Mouse (Mus musculus) urinary bladder, adult 2 months (tissue): ENCODE results near the gene Cyp46a1. TPM values are rescaled to one million over a fixed set of nuclear protein-coding genes. Genes with fewer than 3 reads are reported as not detected.
A peak's percentile ranks its signal among the peaks of the same experiment; 100 is the strongest.

Experiments used
- DNase-seq: peaks from one replicate; pipeline ENCODE4 v3.0.0; 2022; ENCODE audit warnings: low spot score
- polyA plus RNA-seq: library from polyadenylated mRNA; depleted of rRNA; stranded (reverse); fragments of >200 nt; gene quantifications from 2 replicates; pipeline ENCODE4 v1.2.3, GENCODE M21; 2012; rRNA removed

Cyp46a1 gene
- 7.4 and 8.3 TPM in 2 replicates for polyA plus RNA-seq

GRCm38 (mm10) chr12:108333895-108334445, at the start of gene Cyp46a1:
Gene Cyp46a1 (plus strand): TSS chr12:108334381.
- peak; percentile 97 for DNase-seq

- DNase-seq, result peak; percentile 19
These were observed 49.5 kb upstream of the Cyp46a1 start for GRCm38 (mm10) chr12:108284455-108285224.

- no peak for DNase-seq
These were observed 48.8 kb upstream of the Cyp46a1 start for GRCm38 (mm10) chr12:108285225-108286011.

- no peak for DNase-seq
These were observed 47.8 kb upstream of the Cyp46a1 start for GRCm38 (mm10) chr12:108286381-108286780.

- no peak for DNase-seq
These were observed 47.2 kb upstream of the Cyp46a1 start for GRCm38 (mm10) chr12:108287011-108287410.

GRCm38 (mm10) chr12:108288127-108288880, 45.9 kb upstream of the Cyp46a1 start:
- peak; percentile 32 for DNase-seq

GRCm38 (mm10) chr12:108292419-108292818, 41.8 kb upstream of the Cyp46a1 start:
- DNase-seq, result no peak

- peak; percentile 54 for DNase-seq
These were observed 41.2 kb upstream of the Cyp46a1 start for GRCm38 (mm10) chr12:108292957-108293356.

- no peak for DNase-seq
These were observed 39.6 kb upstream of the Cyp46a1 start for GRCm38 (mm10) chr12:108294620-108295019.

- no peak for DNase-seq
These were observed 37.1 kb upstream of the Cyp46a1 start for GRCm38 (mm10) chr12:108297033-108297432.

DNA sequence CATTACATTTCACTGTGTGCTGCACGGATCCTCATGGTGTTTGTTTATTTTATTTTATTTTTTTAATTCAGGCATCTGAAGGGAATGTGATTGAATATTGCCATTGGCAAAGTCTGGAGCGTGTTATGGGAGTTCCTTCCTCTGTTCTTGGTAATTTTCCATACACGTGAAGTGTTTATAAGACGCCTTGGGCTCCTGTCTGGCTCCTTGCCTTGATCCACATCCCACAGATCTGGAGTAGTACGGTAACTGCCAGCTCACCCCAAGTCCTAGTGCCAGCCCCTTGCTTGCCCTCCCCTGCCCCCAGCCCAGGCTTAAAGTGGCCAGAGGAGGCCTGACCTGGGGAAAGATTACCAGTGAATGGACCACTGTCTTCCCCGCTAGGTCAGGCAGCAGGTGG, 33.2 kb upstream of the Cyp46a1 start:
- DNase-seq, result no peak

GRCm38 (mm10) chr12:108303778-108304365, 30.3 kb upstream of the Cyp46a1 start:
- no peak for DNase-seq

GRCm38 (mm10) chr12:108305172-108305571, 29.0 kb upstream of the Cyp46a1 start:
- no peak for DNase-seq

DNA sequence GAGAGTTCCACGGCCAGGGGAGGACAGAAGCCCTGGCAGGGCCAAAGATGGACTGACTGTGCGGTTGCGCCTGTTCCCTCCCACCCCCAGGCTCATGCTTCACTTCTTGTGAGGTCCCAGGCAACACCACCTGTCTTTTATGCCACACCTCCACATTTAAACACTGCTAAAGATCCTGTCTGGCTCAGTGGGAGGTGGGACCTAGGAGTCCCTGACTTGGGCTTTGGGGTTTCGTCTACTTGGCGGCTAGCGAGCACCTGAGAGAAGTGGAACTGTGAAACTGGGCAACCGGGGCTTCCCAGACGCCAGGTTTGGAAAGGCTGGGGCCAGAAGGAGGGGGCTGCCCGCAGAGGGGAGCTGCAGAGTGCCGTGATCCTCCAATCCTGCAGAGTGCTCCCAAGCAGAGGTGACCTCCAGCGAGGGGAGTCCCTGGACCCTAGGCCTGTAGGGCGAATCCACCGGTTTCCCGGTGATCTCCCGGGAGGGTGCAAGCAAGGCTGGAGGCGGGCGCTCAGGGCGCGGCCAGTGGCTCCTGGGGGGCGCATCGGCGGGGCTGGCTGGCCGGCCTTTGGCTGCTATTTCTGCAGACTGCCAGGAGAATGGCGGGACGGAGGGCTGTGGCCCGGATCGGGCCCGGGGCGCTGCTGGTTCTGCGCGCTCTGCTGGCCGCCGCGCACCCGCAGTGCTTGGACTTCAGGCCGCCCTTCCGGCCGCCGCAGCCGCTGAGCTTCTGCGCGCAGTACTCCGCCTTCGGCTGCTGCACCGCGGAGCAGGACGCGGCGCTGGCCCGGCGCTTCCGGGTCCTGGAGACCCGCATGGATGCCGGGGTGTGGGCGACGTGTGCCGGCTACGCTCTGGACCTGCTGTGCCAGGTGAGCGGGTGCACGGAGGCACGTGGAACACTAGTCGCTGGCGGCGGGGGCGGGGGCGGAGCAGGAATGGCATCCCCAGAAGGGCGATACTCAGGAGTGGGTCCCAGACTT, 28.1 kb upstream of the Cyp46a1 start, which contains the start of gene Hhipl1:
Hhipl1 (plus strand) TSS at position 459 of the 983 bp plus-strand sequence.
- no peak for DNase-seq

DNA sequence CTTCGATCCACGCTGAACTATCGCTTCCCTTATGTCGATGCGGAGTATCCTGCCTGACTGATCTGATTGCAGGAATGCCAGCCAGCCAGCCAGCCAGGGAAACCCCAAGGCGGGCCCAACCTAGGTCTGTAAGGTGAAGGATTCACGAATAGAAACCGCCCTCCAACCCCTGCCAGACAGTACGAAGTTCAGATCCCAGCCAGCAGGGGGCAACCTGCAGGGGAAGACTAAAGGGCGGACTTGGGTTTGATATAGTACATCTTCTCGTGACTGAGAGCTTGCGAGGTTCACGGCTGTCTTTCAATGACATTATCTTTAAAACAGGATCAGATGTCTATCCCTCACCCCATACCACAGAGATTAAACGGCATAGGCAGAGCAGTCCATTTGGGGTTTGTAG, 26.6 kb upstream of the Cyp46a1 start:
- DNase-seq, result no peak

DNA sequence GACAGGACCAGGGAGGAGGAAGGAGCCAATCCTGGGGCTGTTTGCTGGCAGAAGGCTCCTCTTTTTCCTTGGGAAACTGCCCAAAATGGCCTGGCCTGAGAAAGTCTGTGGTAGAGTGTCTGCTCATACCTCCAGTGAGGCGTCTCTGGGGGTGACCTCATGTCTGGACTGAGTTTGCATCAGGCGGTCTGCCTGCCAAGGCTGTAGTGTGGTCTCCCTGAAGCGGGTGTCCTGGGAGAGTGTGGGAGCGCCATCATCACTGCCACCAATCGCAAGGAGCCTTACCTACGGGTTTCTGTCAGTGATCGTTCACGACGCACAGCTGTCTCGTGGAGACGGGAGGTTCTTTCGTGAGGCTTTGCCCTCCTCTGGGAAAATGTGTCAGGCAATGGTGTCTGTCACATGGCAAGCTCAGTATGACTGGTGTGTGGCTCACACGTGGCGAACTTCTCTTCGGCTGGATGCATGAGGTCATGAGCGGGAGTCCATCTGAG, 25.8 kb upstream of the Cyp46a1 start:
- no peak for DNase-seq

- DNase-seq, result no peak
These were observed 24.9 kb upstream of the Cyp46a1 start for GRCm38 (mm10) chr12:108309116-108309794.

DNA sequence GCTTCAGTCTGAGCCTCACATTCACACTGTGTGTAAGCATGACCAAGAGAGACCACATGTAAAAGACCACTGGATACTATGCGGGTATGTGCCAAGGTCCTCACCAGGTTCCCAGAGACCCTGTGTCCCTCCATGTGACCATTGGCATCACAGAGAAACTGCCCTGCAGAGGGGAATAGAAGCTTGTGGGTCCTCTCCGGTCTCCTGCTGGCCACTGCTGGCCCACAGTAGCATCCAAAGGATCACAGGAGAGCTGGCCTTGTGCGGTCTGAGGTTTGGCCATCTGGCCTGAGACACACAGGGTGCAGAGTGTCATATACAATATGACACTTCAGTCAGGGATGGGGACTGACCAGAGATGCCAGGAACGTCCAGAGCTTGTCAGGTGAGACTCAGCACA, 24.1 kb upstream of the Cyp46a1 start:
- DNase-seq, result no peak

DNA sequence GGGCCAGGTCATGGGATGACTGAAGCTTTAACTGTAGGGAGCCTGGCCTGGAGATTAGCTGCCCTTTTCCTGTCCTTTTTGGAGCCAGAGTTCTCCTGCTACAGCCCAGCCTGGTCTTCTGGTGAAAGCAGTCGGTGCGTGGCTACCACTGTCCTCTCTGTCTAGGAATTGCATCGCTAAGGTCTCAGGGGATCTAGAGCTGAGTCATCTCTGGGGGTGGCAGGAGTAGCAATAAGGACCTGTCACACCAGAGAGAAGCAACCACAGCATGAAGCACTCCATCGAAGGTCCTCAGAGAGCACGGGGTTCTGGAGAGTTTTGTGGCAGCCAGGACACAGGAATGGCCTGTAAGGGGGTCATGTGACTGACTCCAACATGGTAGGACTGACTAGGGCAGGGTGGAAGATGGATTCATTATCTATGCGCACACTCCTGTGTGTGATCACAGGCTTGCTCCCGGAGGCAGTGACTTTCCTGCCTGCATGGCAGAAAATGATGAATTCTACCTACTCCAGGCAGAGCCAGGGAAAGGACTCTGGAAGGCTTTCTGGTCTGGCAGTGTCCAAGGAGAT, 23.6 kb upstream of the Cyp46a1 start:
- DNase-seq, result no peak
